ENCODE assay signal across 38 mouse cellular contexts in the genomic region with DNA sequence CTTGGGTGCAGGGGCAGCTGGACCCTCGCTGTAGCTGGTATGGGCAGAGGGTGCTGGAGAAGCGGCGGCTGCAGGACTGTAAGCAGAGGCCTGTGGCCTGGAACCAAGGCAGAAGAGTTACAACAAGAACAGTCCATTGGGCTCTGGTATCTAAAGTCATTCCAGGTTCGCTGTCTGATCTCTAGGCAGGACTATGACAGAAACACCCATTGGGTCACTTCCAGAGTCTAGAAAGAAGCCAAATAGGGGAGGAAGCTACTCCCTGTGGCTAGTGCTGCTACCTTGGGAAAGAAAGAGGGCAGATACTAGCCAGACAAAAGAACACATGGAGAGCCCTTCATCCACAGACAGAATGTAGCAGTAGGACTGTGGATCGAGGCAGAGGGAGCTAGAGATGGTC. TPM values are rescaled to one million over a fixed set of nuclear protein-coding genes. Genes with fewer than 3 reads are reported as not detected.
"Had no signal": no experiment of that assay in that cellular context is flagged by ENCODE, and none has a peak within 500 bp of the region (broad histone marks: within the 10 kb centered on the region; RNA-seq: fewer than 3 reads in every experiment).

No protein-coding gene starts in this region.

- ATAC-seq: hindbrain, postnatal 0 days; intestine, embryonic 16.5 days; liver, embryonic 12.5 days had no signal

- H3K4me2 ChIP-seq: heart, embryonic 11.5 days; hindbrain, embryonic 13.5 days; hindbrain, embryonic 15.5 days; limb, embryonic 13.5 days; limb, embryonic 15.5 days; liver, embryonic 12.5 days had no signal

- H3K27ac ChIP-seq: hindbrain, embryonic 13.5 days; hindbrain, embryonic 15.5 days; hindbrain, postnatal 0 days; layer of hippocampus, adult 2 months; left cerebral cortex, adult 2 months; limb, embryonic 13.5 days; limb, embryonic 15.5 days; liver, embryonic 12.5 days; liver, embryonic 14.5 days had no signal

- H3K9me3 ChIP-seq: hindbrain, embryonic 13.5 days; hindbrain, embryonic 15.5 days; limb, embryonic 13.5 days; limb, embryonic 15.5 days; liver, embryonic 12.5 days had no signal

- H3K27me3 ChIP-seq: hindbrain, embryonic 15.5 days; limb, embryonic 15.5 days had no signal

- H3K36me3 ChIP-seq: hindbrain, embryonic 13.5 days; hindbrain, embryonic 15.5 days; limb, embryonic 13.5 days; limb, embryonic 15.5 days; liver, embryonic 12.5 days had no signal

- H3K4me3 ChIP-seq: heart, adult 2 months; hindbrain, embryonic 13.5 days; hindbrain, embryonic 15.5 days; layer of hippocampus, adult 2 months; left cerebral cortex, adult 2 months; limb, embryonic 13.5 days; limb, embryonic 15.5 days; liver, embryonic 12.5 days had no signal

- H3K9ac ChIP-seq: hindbrain, embryonic 13.5 days; hindbrain, embryonic 15.5 days; limb, embryonic 13.5 days; limb, embryonic 15.5 days; liver, embryonic 12.5 days; liver, embryonic 14.5 days had no signal

- DNase-seq: gastrocnemius, postnatal 10 days; gastrocnemius, postnatal 25 days; heart, adult 11 months; heart, postnatal 10 days; kidney, adult 11 months; kidney, adult 8-10 months; kidney, postnatal 10 days; kidney, postnatal 25 days; kidney, postnatal 4 days; left cerebral cortex, postnatal 4 days had no signal

RNA-seq across cellular contexts. Expression of a gene that starts 29.6 kb away (rescaled TPM):
- total RNA-seq: gastrocnemius, adult 18-20 months; gastrocnemius, postnatal 10 days; gastrocnemius, postnatal 25 days; heart, adult 2 months; heart, postnatal 10 days; heart, postnatal 25 days; hematopoietic stem cell, adult 5-6 weeks; hindbrain, postnatal 0 days; layer of hippocampus, adult 2 months; layer of hippocampus, postnatal 10 days; layer of hippocampus, postnatal 25 days; left cerebral cortex, adult 2 months; left cerebral cortex, postnatal 10 days; left cerebral cortex, postnatal 25 days; left cerebral cortex, postnatal 4 days had no signal
- polyA plus RNA-seq: heart, adult 2 months; heart, embryonic 11.5 days; heart, embryonic 14.5 days; heart, embryonic 16.5 days; hindbrain, embryonic 11.5 days; hindbrain, embryonic 13.5 days; hindbrain, embryonic 15.5 days; hindbrain, postnatal 0 days; intestine, embryonic 14.5 days; intestine, embryonic 16.5 days; kidney, embryonic 14.5 days; kidney, embryonic 16.5 days; limb, embryonic 11.5 days; limb, embryonic 13.5 days; limb, embryonic 15.5 days; liver, embryonic 12.5 days; liver, embryonic 14.5 days; liver, embryonic 16.5 days had no signal

RNA-seq across cellular contexts. Expression of a gene that starts 47.7 kb away (rescaled TPM):
- total RNA-seq: gastrocnemius, adult 18-20 months; gastrocnemius, postnatal 10 days; gastrocnemius, postnatal 25 days; hematopoietic stem cell, adult 5-6 weeks; hindbrain, postnatal 0 days; layer of hippocampus, adult 2 months; layer of hippocampus, postnatal 10 days; layer of hippocampus, postnatal 25 days; left cerebral cortex, adult 2 months; left cerebral cortex, postnatal 10 days; left cerebral cortex, postnatal 25 days; left cerebral cortex, postnatal 4 days had no signal
- polyA plus RNA-seq: gonadal fat pad, adult 2 months; hindbrain, embryonic 11.5 days; hindbrain, embryonic 13.5 days; hindbrain, embryonic 15.5 days; intestine, embryonic 14.5 days; limb, embryonic 11.5 days; limb, embryonic 13.5 days; liver, embryonic 12.5 days; liver, embryonic 14.5 days had no signal
